Mouse (Mus musculus) MEL (cell line): ENCODE results near the gene Ovol3. TPM values are rescaled to one million over a fixed set of nuclear protein-coding genes. Genes with fewer than 3 reads are reported as not detected.

Source experiments
- DNase-seq: peaks from one replicate; pipeline ENCODE4 v3.0.0; 2011; ENCODE audit warnings: low read depth, low spot score
- H3K27ac ChIP-seq: 2 replicates; pipeline ENCODE4 v1.5.1; 2012; ENCODE audit warnings: low read depth, mild to moderate bottlenecking, control low read depth, low read length, moderate library complexity; ENCODE audit not compliant: control insufficient read depth
- H3K27me3 ChIP-seq, 2 experiments: fragments of 150-350 bp in 1 of 2; sonication (generic) in 1 of 2; 2 replicates each; pipeline ENCODE4 v1.6.1; 2012; ENCODE audit warnings: low read length in 2 of 2, mild to moderate bottlenecking in 2 of 2, improper control_type of control experiment in 1 of 2, moderate library complexity in 1 of 2; ENCODE audit not compliant: insufficient read depth in 2 of 2, control insufficient read depth in 1 of 2
- H3K36me3 ChIP-seq, 2 experiments: 2 replicates each; pipeline ENCODE4 v1.6.1; 2012 to 2014; ENCODE audit warnings: low read length in 2 of 2, improper control_type of control experiment in 1 of 2, inconsistent platforms in 1 of 2, mild to moderate bottlenecking in 1 of 2; ENCODE audit not compliant: insufficient read depth in 2 of 2, control insufficient read depth in 1 of 2
- H3K4me1 ChIP-seq, 2 experiments: fragments of 150-350 bp in 1 of 2; sonication (generic) in 1 of 2; 2 replicates each; pipeline ENCODE4 v1.6.1; 2012; ENCODE audit warnings: low read length in 2 of 2, improper control_type of control experiment in 1 of 2, mild to moderate bottlenecking in 1 of 2; ENCODE audit not compliant: insufficient read depth in 2 of 2, control insufficient read depth in 1 of 2
- H3K4me3 ChIP-seq, 2 experiments: fragments of 150-350 bp in 1 of 2; sonication (generic) in 1 of 2; 2 replicates each; pipeline ENCODE4 v1.5.1; 2012; ENCODE audit warnings: low read depth in 2 of 2, low read length in 2 of 2, mild to moderate bottlenecking in 2 of 2, moderate library complexity in 2 of 2, control low read depth in 1 of 2, improper control_type of control experiment in 1 of 2; ENCODE audit not compliant: control insufficient read depth in 1 of 2, insufficient read depth in 1 of 2
- H3K79me2 ChIP-seq: 2 replicates; pipeline ENCODE4 v1.6.1; 2012; ENCODE audit warnings: mild to moderate bottlenecking, low read length, moderate library complexity; ENCODE audit not compliant: control insufficient read depth, poor library complexity, insufficient read depth
- H3K9ac ChIP-seq: 2 replicates; pipeline ENCODE4 v1.6.1; 2012; ENCODE audit warnings: low read depth, mild to moderate bottlenecking, control low read depth, low read length, moderate library complexity; ENCODE audit not compliant: control insufficient read depth, poor library complexity, severe bottlenecking
- H3K9me3 ChIP-seq: fragments of 150-350 bp; sonication (generic); replicated peaks from 2 replicates; pipeline ENCODE4 v1.6.1; 2012; ENCODE audit warnings: mild to moderate bottlenecking, low read length, improper control_type of control experiment, moderate library complexity; ENCODE audit not compliant: insufficient read depth
- BHLHE40 ChIP-seq: IDR thresholded peaks from 2 replicates; pipeline ENCODE4 v1.6.1; 2012; ENCODE audit warnings: low read depth, mild to moderate bottlenecking, inconsistent platforms, low read length, improper control_type of control experiment, borderline replicate concordance
- CHD1 ChIP-seq: IDR thresholded peaks from 2 replicates; pipeline ENCODE4 v1.6.1; 2012; ENCODE audit warnings: low read depth, mild to moderate bottlenecking, inconsistent platforms, low read length, improper control_type of control experiment
- CHD2 ChIP-seq: IDR thresholded peaks from 2 replicates; pipeline ENCODE4 v1.6.1; 2011; ENCODE audit warnings: low read length, improper control_type of control experiment
- CTCF ChIP-seq, 3 experiments: IDR thresholded peaks in 2 of 3; conservative IDR thresholded peaks in 1 of 3; 2 replicates each; pipeline ENCODE4 v1.5.1; 2011 to 2012; ENCODE audit warnings: low read length in 3 of 3, low read depth in 2 of 3, mild to moderate bottlenecking in 2 of 3, improper control_type of control experiment in 1 of 3, inconsistent platforms in 1 of 3, mixed read lengths in 1 of 3, moderate library complexity in 1 of 3; ENCODE audit not compliant: control insufficient read depth in 1 of 3, insufficient read depth in 1 of 3, poor library complexity in 1 of 3, severe bottlenecking in 1 of 3
- E2F4 ChIP-seq: IDR thresholded peaks from 2 replicates; pipeline ENCODE4 v1.6.1; 2011; ENCODE audit warnings: low read depth, low read length, improper control_type of control experiment, borderline replicate concordance
- GABPA ChIP-seq: IDR thresholded peaks from 2 replicates; pipeline ENCODE4 v1.6.1; 2012; ENCODE audit warnings: low read depth, mild to moderate bottlenecking, inconsistent platforms, low read length, improper control_type of control experiment, moderate library complexity
- HCFC1 ChIP-seq: IDR thresholded peaks from 2 replicates; pipeline ENCODE4 v1.6.1; 2012; ENCODE audit warnings: low read depth, mild to moderate bottlenecking, inconsistent platforms, low read length, improper control_type of control experiment, moderate library complexity
- MAZ ChIP-seq: IDR thresholded peaks from 2 replicates; pipeline ENCODE4 v1.6.1; 2012; ENCODE audit warnings: low read depth, mild to moderate bottlenecking, inconsistent platforms, low read length, improper control_type of control experiment
- MYC ChIP-seq: IDR thresholded peaks from 2 replicates; pipeline ENCODE4 v1.6.1; 2011; ENCODE audit warnings: low read depth, mild to moderate bottlenecking, low read length, improper control_type of control experiment, moderate library complexity
- NRF1 ChIP-seq: IDR thresholded peaks from 2 replicates; pipeline ENCODE4 v1.6.1; 2014; ENCODE audit warnings: low read depth, mild to moderate bottlenecking, inconsistent platforms, low read length, improper control_type of control experiment, moderate library complexity; ENCODE audit not compliant: poor library complexity, insufficient read depth, severe bottlenecking
- POLR2A ChIP-seq, 2 experiments: IDR thresholded peaks; 2 replicates each; pipeline ENCODE4 v1.6.1; 2011 to 2012; ENCODE audit warnings: low read length in 2 of 2, mild to moderate bottlenecking in 2 of 2, control low read depth in 1 of 2, improper control_type of control experiment in 1 of 2, low read depth in 1 of 2, moderate library complexity in 1 of 2; ENCODE audit not compliant: control insufficient read depth in 1 of 2, insufficient read depth in 1 of 2, poor library complexity in 1 of 2
- POLR2AphosphoS2 ChIP-seq: IDR thresholded peaks from 2 replicates; pipeline ENCODE4 v1.6.1; 2011; ENCODE audit warnings: low read length, improper control_type of control experiment
- POLR2AphosphoS5 ChIP-seq: IDR thresholded peaks from 2 replicates; pipeline ENCODE4 v1.6.1; 2012; ENCODE audit warnings: low read depth, borderline replicate concordance, mild to moderate bottlenecking, inconsistent platforms, low read length, moderate library complexity, mixed read lengths
- RAD21 ChIP-seq: IDR thresholded peaks from 2 replicates; pipeline ENCODE4 v1.6.1; 2011; ENCODE audit warnings: mild to moderate bottlenecking, low read depth, low read length, improper control_type of control experiment
- SMC3 ChIP-seq: IDR thresholded peaks from 2 replicates; pipeline ENCODE4 v1.6.1; 2011; ENCODE audit warnings: low read depth, low read length, improper control_type of control experiment
- TBP ChIP-seq: IDR thresholded peaks from 2 replicates; pipeline ENCODE4 v1.8.0; 2011; ENCODE audit warnings: low read depth, low read length, improper control_type of control experiment
- UBTF ChIP-seq: IDR thresholded peaks from 2 replicates; pipeline ENCODE4 v1.6.1; 2012; ENCODE audit warnings: low read depth, mild to moderate bottlenecking, inconsistent platforms, low read length, improper control_type of control experiment, moderate library complexity, borderline replicate concordance; ENCODE audit not compliant: insufficient read depth
- USF1 ChIP-seq: IDR thresholded peaks from 2 replicates; pipeline ENCODE4 v1.6.1; 2014; ENCODE audit warnings: low read depth, mild to moderate bottlenecking, inconsistent platforms, low read length, improper control_type of control experiment, moderate library complexity
- ZC3H11A ChIP-seq: IDR thresholded peaks from 2 replicates; pipeline ENCODE4 v1.6.1; 2012; ENCODE audit warnings: low read depth, mild to moderate bottlenecking, inconsistent platforms, low read length, improper control_type of control experiment
- ZKSCAN1 ChIP-seq: IDR thresholded peaks from 2 replicates; pipeline ENCODE4 v1.6.1; 2012; ENCODE audit warnings: low read depth, mild to moderate bottlenecking, inconsistent platforms, low read length, improper control_type of control experiment, moderate library complexity
- polyA plus RNA-seq, 2 experiments: library from polyadenylated mRNA; stranded (reverse) in 1 of 2; unstranded in 1 of 2; fragments of >175 nt in 1 of 2; fragments of >200 nt in 1 of 2; gene quantifications; 2 replicates each; pipeline versions ENCODE4 v1.2.1 to v1.2.4; 2012; ENCODE audit warnings: low replicate concordance in 2 of 2, low read depth in 1 of 2; ENCODE audit not compliant: insufficient read length in 2 of 2, insufficient read depth in 1 of 2, missing spikeins in 1 of 2
- total RNA-seq: library from RNA; depleted of rRNA; stranded (reverse); fragments of 300-350 nt; gene quantifications from 2 replicates; pipeline ENCODE4 v1.2.3, GENCODE M21; 2012

Ovol3 gene
- total and polyA plus RNA-seq, 3 experiments = 0.17 TPM; not detected in 2

GRCm38 (mm10) chr7:30198481-30198971, 37.0 kb downstream of the Ovol3 start, which contains the start of gene Capns1 (continued):
- no peak for TF ChIP-seq ZKSCAN1

- Histone ChIP-seq H3K9me3 (no peaks in the 10 kb centered on the region), H3K27ac (no peak overlapping the region), H3K9ac (no peak overlapping the region), H3K79me2 (peaks cover 9% of the 10 kb centered on the region), H3K4me3 (no peak overlapping the region), H3K36me3 (peaks cover 0 to 14% of the 10 kb centered on the region in 2 experiments; a peak in 2 of 4 replicates), H3K27me3 (no peaks in the 10 kb centered on the region), H3K4me1 (peaks cover 0 to 17% of the 10 kb centered on the region in 2 experiments; a peak in 3 of 4 replicates)
- no peak for DNase-seq
- no peak for TF ChIP-seq HCFC1
- no peak for TF ChIP-seq POLR2AphosphoS5
- no peak for TF ChIP-seq ZKSCAN1
- no peak for TF ChIP-seq SMC3
- TF ChIP-seq CTCF (IDR thresholded peaks at IDR 0.05 in 2 of 3, conservative IDR thresholded peaks at IDR 0.05 in 1 of 3; ENCODE audit: control insufficient read depth in 1 of 3, insufficient read depth in 1 of 3, low read depth in 2 of 3, low read length in 3 of 3, poor library complexity in 1 of 3, severe bottlenecking in 1 of 3) = no peak
- TF ChIP-seq POLR2A (IDR thresholded peaks at IDR 0.05; ENCODE audit: control insufficient read depth in 1 of 2, insufficient read depth in 1 of 2, low read depth in 1 of 2, low read length in 2 of 2, poor library complexity in 1 of 2) = no peak
- TF ChIP-seq POLR2AphosphoS2 = no peak
- no peak for TF ChIP-seq UBTF
- TF ChIP-seq MYC = no peak
- TF ChIP-seq MAZ = no peak
- TF ChIP-seq CHD1 = no peak
- no peak for TF ChIP-seq E2F4
- no peak for TF ChIP-seq GABPA
- no peak for TF ChIP-seq CHD2
Observed at GRCm38 (mm10) chr7:30197592-30198129, 37.9 kb downstream of the Ovol3 start.

- no peak overlapping the region for H3K27ac ChIP-seq
- DNase-seq = peak; percentile 34
- TF ChIP-seq ZKSCAN1 (no peak), TBP (no peak), NRF1 (no peak), HCFC1 (no peak), UBTF (no peak), BHLHE40 (no peak), MYC (no peak), POLR2AphosphoS2 (no peak), USF1 (no peak), RAD21 (no peak), ZC3H11A (no peak)
- TF ChIP-seq, all 39 proteins: peak for 0
- Histone ChIP-seq H3K4me3 (no peak overlapping the region), H3K27me3 (no peaks in the 10 kb centered on the region), H3K9ac (no peak overlapping the region), H3K4me1 (peaks cover 0 to 17% of the 10 kb centered on the region in 2 experiments; a peak in 3 of 4 replicates), H3K9me3 (no peaks in the 10 kb centered on the region), H3K36me3 (peaks cover 0 to 14% of the 10 kb centered on the region in 2 experiments; a peak in 2 of 4 replicates), H3K79me2 (peaks cover 9% of the 10 kb centered on the region)
Observed at GRCm38 (mm10) chr7:30196171-30196570, 39.4 kb downstream of the Ovol3 start.
